Mouse (Mus musculus): ENCODE data around the gene Eif4g3.

DNA sequence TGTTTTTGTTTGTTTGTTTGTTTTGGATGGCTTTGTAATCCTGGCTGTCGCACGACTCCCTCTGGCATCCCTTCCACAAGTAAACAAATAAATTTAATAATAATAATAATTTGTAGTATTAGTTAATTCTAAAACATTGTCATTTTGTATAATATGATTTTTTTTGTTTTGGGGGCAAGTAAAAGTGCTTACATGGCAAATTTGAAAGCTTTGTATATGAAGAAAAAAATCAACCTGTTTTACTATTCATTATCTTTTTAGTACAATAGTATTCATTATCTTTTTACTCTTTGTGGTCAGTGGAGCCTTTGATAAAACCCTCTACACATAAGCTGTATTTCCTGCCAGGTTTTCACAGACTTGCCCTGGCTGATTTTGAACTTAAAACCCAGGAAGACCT is 29.9 kb downstream of the Eif4g3 start:
- TF ChIP-seq POLR2A (IDR thresholded peaks at IDR 0.05; ENCODE audit: insufficient read depth, low read depth, low read length) (no peak), CTCF (IDR thresholded peaks at IDR 0.05; ENCODE audit: insufficient read depth, low read depth, low read length) (no peak)
